Mouse (Mus musculus) E14TG2a.4 (cell line): ENCODE data around the gene Cog5.

Source experiments
- H3K27me3 ChIP-seq: 2 replicates; pipeline ENCODE4 v1.6.1; 2014; ENCODE audit warnings: low read length, control low read depth; ENCODE audit not compliant: insufficient read depth
- H3K36me3 ChIP-seq: 2 replicates; pipeline ENCODE4 v1.6.1; 2014; ENCODE audit warnings: low read length, control low read depth; ENCODE audit not compliant: insufficient read depth
- H3K4me1 ChIP-seq: replicated peaks from 2 replicates; pipeline ENCODE4 v1.6.1; 2014; ENCODE audit warnings: low read depth, low read length, control low read depth
- H3K4me3 ChIP-seq: replicated peaks from 2 replicates; pipeline ENCODE4 v1.5.1; 2014; ENCODE audit warnings: mild to moderate bottlenecking, low read length
- H3K9me3 ChIP-seq: 2 replicates; pipeline ENCODE4 v1.6.1; 2014; ENCODE audit warnings: low read length, control low read depth
- CTCF ChIP-seq: conservative IDR thresholded peaks from 2 replicates; pipeline ENCODE4 v1.5.1; 2014; ENCODE audit warnings: low read length
- NANOG ChIP-seq: IDR thresholded peaks from 2 replicates; pipeline ENCODE4 v1.6.1; 2014; ENCODE audit warnings: borderline replicate concordance, low read length, mixed read lengths
- POU5F1 ChIP-seq: IDR thresholded peaks from 2 replicates; pipeline ENCODE4 v1.6.1; 2014; ENCODE audit warnings: low read length, borderline replicate concordance

Gene Cog5

GRCm38 (mm10) chr12:31839249-31839648, 184.6 kb downstream of the Cog5 start:
- no peaks in the 10 kb centered on the region for H3K27me3 ChIP-seq
- H3K4me1 ChIP-seq: peaks cover 33% of the 10 kb centered on the region
- H3K9me3 ChIP-seq: no peaks in the 10 kb centered on the region
- no peak overlapping the region for H3K4me3 ChIP-seq
- H3K36me3 ChIP-seq: peaks cover 4% of the 10 kb centered on the region; the same call in 1 of the 2 replicates
- TF ChIP-seq CTCF (no peak), NANOG (no peak), POU5F1 (no peak)

DNA sequence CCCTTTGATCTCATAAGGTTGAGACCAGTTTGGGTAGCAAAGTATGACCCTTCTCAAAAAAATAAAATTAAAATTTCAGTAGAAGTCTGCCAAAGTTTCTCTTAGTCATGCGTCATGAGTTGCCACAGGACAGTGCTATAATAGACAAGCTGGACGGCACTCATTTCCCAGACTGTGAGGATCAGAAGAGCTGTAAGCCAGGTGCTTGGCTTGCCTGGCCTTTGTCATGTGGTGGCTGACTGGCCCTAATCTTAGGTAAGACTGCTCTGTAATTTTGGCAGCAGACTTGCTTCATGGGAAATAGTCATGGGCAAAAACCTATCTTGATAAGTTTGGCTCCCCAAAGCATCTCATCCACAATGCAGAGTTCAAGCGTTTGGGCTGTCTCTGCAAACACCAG, 191.4 kb downstream of the Cog5 start:
- H3K4me1 ChIP-seq: peaks cover 6% of the 10 kb centered on the region
- H3K36me3 ChIP-seq: peaks cover 4% of the 10 kb centered on the region; the same call in 1 of the 2 replicates
- no peak overlapping the region for H3K4me3 ChIP-seq
- no peak for TF ChIP-seq CTCF
- H3K9me3 ChIP-seq: no peaks in the 10 kb centered on the region
- H3K27me3 ChIP-seq: no peaks in the 10 kb centered on the region

GRCm38 (mm10) chr12:31848630-31849415, 194.2 kb downstream of the Cog5 start:
- TF ChIP-seq POU5F1: no peak
- no peak for TF ChIP-seq NANOG
- H3K36me3 ChIP-seq: no peaks in the 10 kb centered on the region

DNA sequence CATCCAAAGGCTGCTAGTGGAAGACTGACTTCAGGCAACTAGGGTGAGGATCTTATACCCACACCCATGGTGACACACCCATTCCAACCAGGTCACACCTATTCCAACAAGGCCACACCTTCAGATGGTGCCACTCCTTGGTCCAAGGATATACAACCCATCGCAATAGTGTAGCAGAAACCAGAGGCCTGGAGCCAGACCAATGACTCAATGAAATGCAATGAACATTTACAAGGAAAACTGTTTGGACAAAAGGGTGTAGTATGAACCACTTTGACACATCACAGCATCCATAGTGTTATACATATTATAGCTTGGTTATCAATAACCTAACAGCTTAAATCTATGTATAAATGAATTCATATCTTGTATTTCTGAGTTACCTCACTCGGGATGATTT, 194.9 kb downstream of the Cog5 start:
- TF ChIP-seq CTCF (no peak), POU5F1 (no peak), NANOG (no peak)
- H3K4me3 ChIP-seq: no peak overlapping the region
- no peaks in the 10 kb centered on the region for H3K36me3 ChIP-seq
- H3K9me3 ChIP-seq: no peaks in the 10 kb centered on the region
- peaks cover 6% of the 10 kb centered on the region for H3K4me1 ChIP-seq
- H3K27me3 ChIP-seq: no peaks in the 10 kb centered on the region

More at GRCm38 (mm10) chr12:31848630-31849415, 194.2 kb downstream of the Cog5 start:
- Histone ChIP-seq H3K9me3 (no peaks in the 10 kb centered on the region), H3K4me1 (peaks cover 6% of the 10 kb centered on the region), H3K27me3 (no peaks in the 10 kb centered on the region), H3K4me3 (no peak overlapping the region)

DNA sequence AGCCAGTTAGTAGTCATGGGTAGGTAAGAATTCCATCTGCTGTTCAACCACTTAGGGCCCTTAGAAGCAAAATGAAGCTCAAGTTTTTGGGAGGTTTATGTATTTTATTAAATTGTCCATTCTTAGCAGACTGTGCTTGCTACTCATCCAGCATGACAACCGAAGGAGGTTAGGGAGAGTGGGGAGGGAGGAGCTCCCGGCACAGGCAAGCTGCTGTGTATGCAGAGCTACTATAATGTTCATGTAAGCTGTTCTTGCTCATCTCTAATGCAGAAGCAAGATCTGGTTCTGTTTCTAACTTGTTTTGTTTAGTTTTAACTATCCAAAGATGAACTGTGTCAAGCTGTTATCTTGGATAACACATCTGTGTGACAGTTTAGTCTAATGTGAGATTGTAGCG, 199.4 kb downstream of the Cog5 start:
- H3K36me3 ChIP-seq: no peaks in the 10 kb centered on the region
- H3K27me3 ChIP-seq: no peaks in the 10 kb centered on the region
- H3K4me3 ChIP-seq: no peak overlapping the region
- no peaks in the 10 kb centered on the region for H3K9me3 ChIP-seq
- TF ChIP-seq CTCF (no peak), NANOG (no peak), POU5F1 (no peak)
- peaks cover 5% of the 10 kb centered on the region for H3K4me1 ChIP-seq

DNA sequence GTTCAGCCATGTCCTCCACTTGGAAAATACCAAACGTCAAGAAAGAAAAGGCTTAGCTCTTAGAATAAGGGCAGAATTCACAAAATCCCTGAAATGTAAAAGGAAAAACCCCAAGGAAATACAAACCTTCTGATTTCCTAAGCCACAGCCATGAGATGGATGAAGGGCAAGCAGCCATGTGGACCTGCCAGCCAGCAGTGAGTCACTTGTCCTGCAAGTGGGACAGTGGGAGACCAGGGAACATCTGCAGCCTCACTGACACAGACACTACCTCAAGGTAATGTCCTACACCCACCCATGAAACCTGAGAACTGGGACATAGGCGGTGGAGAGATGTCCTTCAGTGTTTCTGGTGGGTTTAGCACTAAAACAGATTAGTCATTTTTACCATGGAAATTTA, 200.1 kb downstream of the Cog5 start:
- H3K4me1 ChIP-seq: no peaks in the 10 kb centered on the region
- H3K36me3 ChIP-seq: no peaks in the 10 kb centered on the region
- no peak overlapping the region for H3K4me3 ChIP-seq
- H3K27me3 ChIP-seq: no peaks in the 10 kb centered on the region
- H3K9me3 ChIP-seq: no peaks in the 10 kb centered on the region
- no peak for TF ChIP-seq CTCF

DNA sequence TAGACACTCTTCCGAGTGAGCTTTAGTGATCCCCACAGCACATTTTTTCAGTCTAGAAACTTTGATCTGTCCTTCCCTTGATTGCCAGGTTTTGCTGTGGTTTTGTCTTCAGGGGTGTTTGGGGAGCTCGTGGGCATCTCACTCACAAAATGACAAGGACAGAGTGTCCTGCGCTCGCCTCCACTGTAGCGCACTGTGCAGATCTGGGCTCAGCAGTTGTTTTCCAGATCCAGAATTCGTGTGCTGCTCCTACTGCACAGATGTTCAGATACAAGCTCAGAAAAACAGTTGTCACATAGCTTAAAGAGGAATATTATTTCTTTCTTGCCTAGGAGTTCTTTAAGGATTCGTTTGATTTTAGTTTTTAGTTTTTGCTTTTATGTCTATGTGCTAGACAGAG, 203.1 kb downstream of the Cog5 start:
- Histone ChIP-seq H3K36me3 (no peaks in the 10 kb centered on the region), H3K9me3 (no peaks in the 10 kb centered on the region), H3K4me3 (no peak overlapping the region), H3K4me1 (no peaks in the 10 kb centered on the region), H3K27me3 (no peaks in the 10 kb centered on the region)
- TF ChIP-seq POU5F1 (no peak), CTCF (no peak), NANOG (no peak)

DNA sequence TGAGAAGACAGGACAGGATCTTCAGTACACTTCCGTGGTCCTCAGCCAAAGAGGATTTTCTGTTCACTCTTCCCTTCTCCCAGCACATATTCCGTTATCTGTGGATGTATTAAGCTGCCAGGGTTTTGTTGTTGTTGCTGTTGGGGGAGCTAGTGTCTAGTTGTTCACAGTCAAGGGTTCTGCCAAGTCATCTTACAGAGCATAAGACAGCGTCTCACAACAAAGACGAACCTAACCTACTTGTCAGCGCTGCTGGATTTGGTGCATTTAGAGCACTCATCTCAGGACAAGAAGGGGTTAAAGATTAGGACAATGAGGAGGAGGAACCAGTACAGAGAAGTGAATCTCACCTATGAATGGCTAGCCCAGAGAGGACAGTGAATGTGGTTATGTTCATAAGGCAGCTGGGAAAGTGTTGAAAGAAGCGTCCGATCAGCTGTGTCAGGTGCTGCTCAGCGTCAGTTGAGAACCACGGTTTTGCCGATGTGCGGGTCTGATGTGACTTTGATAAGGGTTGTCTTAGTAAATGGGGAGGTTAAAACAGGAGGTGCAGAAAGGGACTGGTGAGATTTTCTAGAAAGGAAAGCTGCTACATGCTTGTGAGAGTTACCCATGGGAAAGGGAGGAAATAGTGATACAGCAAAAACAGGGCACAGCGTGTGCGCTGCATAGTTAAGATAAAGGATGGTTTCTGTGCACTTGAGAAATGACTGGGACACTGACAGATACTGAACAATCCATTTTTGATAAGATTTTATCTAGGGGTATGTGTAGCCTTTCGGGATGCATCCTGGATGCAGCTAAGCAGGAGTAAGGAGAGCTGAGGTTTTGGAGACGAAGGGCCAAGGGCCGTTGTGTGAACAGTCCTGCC, 208.2 kb downstream of the Cog5 start:
- no peak overlapping the region for H3K4me3 ChIP-seq

More for the DNA sequence above, 208.2 kb downstream of the Cog5 start:
- no peaks in the 10 kb centered on the region for H3K4me1 ChIP-seq
- TF ChIP-seq NANOG (no peak), POU5F1 (no peak), CTCF (no peak)
- H3K36me3 ChIP-seq: no peaks in the 10 kb centered on the region
- no peaks in the 10 kb centered on the region for H3K9me3 ChIP-seq
- no peaks in the 10 kb centered on the region for H3K27me3 ChIP-seq
